Mouse (Mus musculus) embryo, embryonic 11 days (tissue): ENCODE results near the gene Cd3e.

Source experiments
- DNase-seq: peaks from one replicate; pipeline ENCODE4 v3.0.0-alpha.2; 2015

The Cd3e gene

DNA sequence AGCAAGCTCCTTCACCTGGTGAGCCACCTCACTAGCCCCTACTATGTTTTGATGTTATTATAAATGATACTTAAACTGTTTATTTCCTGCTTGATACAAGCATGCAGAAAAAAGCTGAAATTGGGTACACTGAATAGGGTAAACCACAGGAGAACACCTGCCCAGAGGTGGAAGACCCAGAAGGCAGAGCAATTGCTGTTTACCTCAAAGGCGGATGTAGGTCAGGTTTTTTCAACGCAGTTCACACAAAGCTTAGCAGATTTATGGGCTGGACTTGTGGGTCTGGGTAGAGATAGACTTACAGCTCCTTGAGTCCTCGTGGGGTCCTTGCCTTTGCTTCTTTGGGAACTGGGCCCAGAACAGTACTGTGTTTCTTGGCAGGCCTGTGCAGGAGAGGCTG is 6.4 kb upstream of the Cd3e start:
- DNase-seq: no peak

DNA sequence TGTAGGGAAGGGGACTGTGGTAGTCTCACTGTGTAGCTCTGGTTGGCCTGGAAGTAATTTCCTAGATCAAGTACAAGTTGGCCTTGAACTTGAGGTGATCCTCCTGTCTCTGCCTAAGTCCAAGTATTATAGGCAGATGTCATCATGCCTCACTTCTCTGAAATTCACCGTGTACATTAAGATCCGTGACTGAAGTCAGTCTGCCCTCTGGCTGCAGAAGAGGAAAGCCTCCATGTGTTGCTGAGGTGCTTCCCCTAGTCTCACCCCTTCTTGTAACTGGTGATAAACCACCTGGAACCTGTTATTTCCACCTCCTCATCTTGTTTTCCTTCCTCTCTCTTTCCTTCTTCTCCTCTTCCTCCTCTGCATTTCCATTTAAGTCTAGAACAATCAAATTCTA is 5.5 kb upstream of the Cd3e start:
- DNase-seq: no peak

GRCm38 (mm10) chr9:45011291-45011690 is 1.9 kb upstream of the Cd3e start:
- no peak for DNase-seq

- DNase-seq: no peak
Measured at GRCm38 (mm10) chr9:45010461-45010860, 1.0 kb upstream of the Cd3e start.

GRCm38 (mm10) chr9:45008342-45008741 is 1.1 kb downstream of the Cd3e start:
- DNase-seq: no peak

DNA sequence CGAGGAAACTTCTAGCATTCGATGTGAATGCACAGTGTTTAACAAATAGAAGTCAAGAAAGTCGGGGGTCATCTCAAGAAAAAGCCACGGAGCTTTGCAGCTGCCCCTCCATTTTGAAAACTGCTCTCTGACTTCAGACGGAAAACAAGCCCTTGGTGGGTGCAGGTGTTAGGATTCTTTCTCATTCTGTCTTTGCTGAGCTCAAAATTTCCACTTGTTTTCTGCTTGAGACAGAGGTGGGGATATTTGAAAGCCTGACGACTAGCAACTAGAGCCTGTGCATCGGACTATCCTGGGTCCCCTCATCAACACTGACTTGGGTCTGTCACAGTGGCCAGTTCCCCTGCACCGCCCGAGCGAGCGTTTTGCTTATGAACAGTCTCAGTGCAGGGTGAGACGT is 2.0 kb downstream of the Cd3e start:
- DNase-seq: no peak

DNA sequence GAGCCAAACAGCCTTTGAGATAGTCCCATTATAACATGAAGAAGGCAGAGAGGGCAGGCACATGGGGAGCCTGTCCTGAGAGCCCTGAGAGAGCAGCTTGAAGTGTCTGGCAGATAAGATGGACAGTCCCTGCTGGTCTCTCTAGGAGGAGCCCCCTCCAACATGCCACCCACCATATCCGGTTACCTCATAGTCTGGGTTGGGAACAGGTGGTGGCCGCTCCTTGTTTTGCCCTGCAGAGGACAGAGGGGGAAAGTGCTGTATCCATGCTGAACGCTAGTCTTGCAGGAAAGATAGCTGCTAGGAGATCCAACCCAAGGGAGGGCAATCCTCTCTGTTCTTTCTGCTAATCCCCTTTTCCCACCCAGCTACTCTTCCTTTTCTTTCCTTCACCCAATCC is 9.2 kb downstream of the Cd3e start:
- DNase-seq: no peak

DNA sequence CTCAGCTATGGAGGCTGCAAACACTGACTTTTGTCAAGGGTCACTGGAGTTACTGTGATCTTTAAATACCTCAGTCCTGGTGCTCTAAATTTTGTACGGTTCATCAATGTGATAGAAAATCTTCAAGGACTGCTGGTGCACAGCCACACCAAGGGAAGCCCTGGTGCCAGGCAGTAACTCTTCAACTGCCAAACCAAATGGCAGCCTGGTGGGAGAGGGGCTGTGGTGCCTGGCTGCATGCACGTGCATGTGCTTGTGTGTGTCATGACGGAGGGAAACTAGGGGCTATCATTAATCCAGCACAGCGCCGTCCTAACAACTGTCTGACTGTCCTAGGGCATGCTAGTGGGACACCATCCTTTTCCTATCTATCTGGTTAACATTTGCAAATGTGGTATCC is 9.7 kb downstream of the Cd3e start:
- DNase-seq: no peak

DNA sequence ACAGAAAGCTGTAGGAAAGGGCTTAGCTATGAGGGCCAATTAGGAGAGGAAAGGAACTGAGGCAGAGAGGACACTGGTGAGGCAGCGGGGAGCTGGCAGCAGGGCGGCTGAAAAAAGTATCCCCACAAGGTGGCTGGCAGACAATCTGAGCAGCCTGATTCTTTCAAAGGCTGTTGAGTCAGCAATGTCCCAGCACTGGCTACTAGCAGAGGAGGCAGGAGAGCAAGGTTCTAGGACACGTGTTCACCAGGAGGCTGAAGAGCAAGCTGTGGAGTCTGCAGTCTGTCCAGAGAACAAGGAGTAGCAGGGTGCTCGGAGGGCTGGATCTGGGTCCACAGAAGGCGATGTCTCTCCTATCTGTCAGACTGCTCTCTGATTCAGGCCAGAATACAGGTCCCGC is 10.3 kb downstream of the Cd3e start:
- no peak for DNase-seq

DNA sequence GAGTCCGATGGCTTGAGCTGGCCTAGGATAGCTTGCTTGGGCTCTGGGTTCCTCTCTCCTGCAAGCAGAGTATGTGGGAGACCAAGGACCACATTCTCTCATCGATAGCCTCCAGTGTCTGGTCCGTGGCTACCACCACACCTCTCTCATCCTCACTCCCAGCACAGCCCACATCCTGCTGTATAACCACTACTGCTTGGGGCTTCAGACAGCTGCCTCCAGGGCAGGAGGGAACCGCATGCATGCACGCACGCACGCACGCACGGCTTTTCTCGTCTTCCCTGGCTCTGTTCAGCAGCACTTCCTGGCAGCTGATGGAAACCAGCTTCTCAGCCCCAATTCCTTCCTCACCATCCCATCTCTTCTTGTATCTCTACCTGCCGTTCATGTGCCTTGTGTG is 11.3 kb downstream of the Cd3e start:
- DNase-seq: no peak

DNA sequence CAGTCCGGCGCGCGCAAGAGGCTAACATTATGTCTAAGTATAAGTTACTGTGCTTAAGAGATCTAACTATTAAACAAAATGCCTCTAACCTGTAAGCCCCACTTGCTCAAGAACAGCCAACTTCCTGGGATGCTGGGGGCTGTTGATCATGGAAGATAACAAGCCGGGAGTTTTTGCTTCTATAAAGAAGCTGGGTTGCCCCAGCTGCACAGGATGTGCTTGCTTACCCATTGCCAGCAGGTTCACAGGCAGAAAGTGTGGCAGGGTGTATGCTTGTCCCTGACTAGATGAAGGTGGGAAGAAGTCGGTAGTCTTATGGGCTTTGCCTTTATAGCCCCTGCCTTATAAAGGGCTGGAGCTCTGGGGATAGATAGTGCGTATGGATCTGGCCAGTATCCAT is 12.8 kb downstream of the Cd3e start:
- no peak for DNase-seq

- DNase-seq: no peak
Measured at GRCm38 (mm10) chr9:44994962-44995361, 14.5 kb downstream of the Cd3e start.

DNA sequence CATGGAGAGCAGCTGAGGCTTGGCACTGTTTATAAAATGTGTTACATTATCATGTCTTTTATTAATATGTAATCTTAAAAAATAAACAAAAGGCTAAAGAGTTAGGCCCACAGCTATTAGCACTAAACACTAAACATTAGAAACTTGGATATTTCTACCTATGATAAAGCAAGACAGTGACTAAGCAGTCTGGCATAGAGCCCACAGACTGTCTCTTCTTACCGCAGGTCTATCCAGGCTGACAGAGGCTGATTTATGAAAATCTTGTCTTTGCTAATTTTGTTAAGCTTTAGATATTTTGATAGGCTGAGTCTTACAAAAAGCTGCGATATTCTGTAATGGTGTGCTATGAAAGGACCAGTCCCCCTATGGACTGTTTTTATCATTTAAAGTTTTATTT is 16.2 kb downstream of the Cd3e start:
- DNase-seq: no peak

DNA sequence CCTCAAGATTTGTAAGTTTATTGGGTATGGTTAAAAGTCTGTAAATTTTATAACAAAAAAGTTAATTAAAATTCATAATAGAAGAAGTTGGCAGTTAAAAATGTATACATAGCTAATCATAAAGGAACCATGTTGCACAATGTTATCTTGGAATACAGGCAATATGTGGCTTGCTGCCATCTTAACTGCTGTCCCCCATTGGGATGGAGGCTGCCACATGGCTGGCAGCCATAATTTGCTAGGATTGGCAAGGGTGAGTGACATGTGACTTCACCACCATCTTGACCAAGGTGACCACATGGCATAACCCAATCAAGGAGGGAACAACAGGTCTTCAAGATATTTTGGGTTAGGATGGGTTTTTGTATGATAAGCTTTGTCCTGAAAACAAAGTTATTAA is 17.2 kb downstream of the Cd3e start:
- DNase-seq: no peak

- no peak for DNase-seq
Measured at GRCm38 (mm10) chr9:44991821-44992220, 17.6 kb downstream of the Cd3e start.

- no peak for DNase-seq
Measured at GRCm38 (mm10) chr9:44986976-44987375, 22.5 kb downstream of the Cd3e start.

DNA sequence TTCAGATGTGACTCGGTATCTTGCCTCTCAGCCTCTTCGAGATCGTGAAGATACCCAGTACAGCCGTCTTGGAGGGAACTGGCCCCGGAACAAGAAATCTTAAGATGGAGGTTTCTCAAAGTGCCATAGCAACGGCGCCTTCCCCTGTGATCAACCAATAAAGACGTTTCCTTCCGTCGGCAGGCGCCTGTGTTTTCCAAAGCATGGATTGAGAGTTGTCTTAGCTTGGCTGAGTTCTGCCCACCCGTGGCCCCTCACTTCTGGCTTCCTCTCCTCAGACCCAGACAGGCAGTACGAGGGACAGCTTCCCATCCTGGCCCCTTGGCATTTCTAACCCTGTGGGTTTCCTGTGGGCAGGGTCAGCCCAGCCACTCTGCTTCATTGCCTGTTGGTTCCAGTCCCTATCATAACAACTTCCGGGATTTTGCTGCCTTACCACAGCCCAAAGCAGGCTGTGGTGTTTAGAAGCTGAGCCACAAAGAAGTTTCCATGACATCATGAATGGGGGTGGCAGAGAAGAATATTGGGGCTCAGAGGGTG is 23.1 kb downstream of the Cd3e start:
- DNase-seq: no peak

DNA sequence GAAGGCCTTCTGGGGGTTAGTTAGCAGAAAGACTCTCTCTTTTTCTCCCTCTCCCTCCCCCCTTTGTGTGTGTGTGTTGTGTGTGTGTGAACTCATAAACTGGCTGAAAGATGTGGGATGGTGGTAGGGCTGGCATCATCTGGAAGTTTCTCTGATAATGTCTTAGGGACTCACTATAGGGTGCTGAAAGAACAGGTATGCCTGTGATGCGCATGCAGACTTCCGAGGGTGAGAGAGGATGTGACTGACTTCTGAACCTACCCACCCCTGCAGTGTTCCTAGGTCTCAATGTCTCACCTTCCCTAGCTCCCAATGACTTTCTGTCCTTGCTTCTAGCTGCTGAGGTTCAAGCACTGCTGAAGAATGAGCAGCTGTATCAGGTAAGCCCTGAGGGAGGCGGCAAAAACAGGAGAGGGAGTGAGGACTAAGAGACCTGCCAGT is 23.7 kb downstream of the Cd3e start:
- no peak for DNase-seq

DNA sequence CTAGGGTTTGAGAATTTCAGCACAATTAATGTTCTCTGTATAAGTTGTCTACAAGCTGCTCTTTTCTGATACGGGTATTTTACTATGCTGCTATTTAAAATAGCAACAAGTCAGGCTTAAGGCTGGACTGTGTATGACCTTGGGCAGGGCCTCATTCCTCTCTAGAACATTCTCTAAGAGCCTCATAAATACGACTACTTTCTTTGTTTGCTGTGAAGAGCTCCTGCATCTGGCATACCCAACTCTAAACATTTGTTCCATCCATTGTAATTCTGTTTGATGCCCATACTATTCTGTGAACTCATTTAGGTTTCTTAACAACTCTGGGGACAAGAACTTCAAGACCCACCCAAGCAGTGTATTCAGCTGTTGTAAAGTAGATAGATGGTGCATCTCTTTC is 26.4 kb downstream of the Cd3e start:
- no peak for DNase-seq

- DNase-seq: no peak
Measured at GRCm38 (mm10) chr9:44982531-44982930, 26.9 kb downstream of the Cd3e start.

DNA sequence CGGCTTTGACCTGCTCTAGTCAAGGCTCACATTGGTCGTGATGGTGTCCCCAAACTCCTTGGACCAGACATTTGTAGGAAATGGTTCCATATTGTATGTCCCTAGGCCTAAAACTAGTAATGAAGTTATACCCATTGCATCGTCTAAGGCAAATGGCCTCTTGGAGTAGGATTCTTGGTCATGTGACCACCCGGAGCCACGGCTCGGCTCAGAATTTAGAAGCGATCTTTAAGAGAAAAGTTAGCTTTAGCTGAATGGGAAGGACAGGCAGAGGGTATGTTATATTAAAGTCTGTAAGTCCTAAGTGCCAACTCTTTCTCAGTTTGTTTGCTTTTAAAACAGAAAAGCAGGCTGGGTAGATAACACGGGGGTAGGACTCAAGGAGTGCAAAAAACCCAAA is 27.3 kb downstream of the Cd3e start:
- no peak for DNase-seq

DNA sequence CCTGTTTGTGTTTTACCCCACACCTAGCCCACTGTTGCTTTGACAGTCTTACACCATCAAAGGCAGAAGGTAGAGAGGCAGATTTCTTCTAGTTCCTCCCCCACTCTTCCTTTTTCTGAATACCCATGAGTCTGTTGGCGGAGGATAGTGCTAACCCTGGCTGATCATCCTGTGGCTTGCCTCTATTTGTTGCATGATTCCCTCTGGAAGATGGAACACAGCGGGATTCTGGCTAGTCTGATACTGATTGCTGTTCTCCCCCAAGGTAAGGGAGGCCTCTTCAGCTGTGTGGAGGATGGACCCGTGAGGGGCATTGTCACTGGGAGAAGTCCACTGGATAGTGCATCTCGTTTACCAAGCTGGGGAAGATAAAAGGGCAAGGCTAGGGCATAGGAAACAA is 27.8 kb downstream of the Cd3e start, which contains the start of gene Cd3d:
Gene Cd3d, plus strand, starts transcription at position 111 of the 400 bp plus-strand sequence.
- DNase-seq: no peak

GRCm38 (mm10) chr9:44981104-44981503 is 28.3 kb downstream of the Cd3e start:
- no peak for DNase-seq

DNA sequence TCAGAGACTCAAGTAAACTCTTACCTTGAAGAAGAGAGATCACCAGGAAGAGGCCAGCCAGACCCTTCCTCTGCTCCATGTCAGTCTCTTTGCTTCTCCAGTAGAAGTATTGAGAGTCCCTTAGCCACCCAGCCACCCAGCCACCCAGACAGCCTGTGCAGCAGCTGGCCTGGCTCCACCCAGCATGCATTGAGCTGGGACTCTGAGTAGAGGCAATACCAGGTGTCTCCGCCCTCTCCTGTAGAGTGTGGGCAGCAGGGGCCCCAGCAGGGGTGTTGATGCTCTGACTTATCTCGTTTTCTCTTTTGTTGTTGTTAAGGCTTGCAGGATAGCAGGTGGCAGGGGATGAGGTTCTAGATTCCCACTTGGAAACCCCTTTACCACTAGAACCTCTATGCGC is 29.2 kb downstream of the Cd3e start, which contains the start of gene Cd3g:
Gene Cd3g, minus strand, starts transcription at position 190 of the 400 bp plus-strand sequence.
- no peak for DNase-seq

DNA sequence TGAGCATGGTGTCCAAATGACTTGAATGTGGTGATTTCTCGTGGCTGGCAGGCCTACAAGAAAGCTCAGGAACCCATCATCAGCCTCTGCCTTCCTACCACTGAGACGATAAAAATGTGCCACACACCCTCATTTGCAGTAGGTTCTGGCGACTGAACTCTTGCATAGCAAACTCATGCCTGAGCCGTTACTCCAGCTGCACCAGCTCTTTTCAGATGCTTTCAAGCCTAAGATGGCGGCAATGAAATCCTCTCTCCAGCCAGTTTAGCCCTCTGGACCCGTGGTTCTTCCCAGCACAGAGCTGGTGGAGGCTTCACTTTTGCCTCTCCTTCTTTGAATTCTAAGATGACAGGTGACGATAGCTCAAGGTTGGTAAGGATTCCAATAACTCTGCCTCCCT is 29.6 kb downstream of the Cd3e start:
- no peak for DNase-seq

- no peak for DNase-seq
Measured at GRCm38 (mm10) chr9:44977813-44978212, 31.6 kb downstream of the Cd3e start.
